Mouse (Mus musculus) spleen, adult 2 months (tissue): ENCODE data around the gene Avpi1.

ENCODE experiments used
- CTCF ChIP-seq: fragments of 200-500 bp; IDR thresholded peaks from 2 replicates; pipeline ENCODE4 v1.5.1; 2011; ENCODE audit warnings: mild to moderate bottlenecking, inconsistent platforms; ENCODE audit not compliant: insufficient read depth, insufficient read length, insufficient replicate concordance; ENCODE audit errors: extremely low read depth
- POLR2A ChIP-seq: fragments of 200-500 bp; IDR thresholded peaks from 2 replicates; pipeline ENCODE4 v1.6.1; 2011; ENCODE audit warnings: low read depth, low read length, inconsistent platforms

GRCm38 (mm10) chr19:42148569-42148860, 19.7 kb upstream of the Avpi1 start:
- TF ChIP-seq POLR2A (no peak), CTCF (no peak)
